Mouse (Mus musculus): ENCODE measurements at regions not wholly inside any gene's neighbourhood (a gene's known extent, or its start where the extent isn't known, plus 50 kb on each side); places are given as distances from the start of the nearest gene placed in this dataset.

- TF ChIP-seq POLR2A (IDR thresholded peaks at IDR 0.05; ENCODE audit: extremely low read depth, insufficient read depth, low read length) (no peak), CTCF (IDR thresholded peaks at IDR 0.05; ENCODE audit: extremely low read depth, insufficient read depth, low read length) (no peak)
Measured at GRCm38 (mm10) chr4:84189315-84189714, 485.8 kb downstream of the Bnc2 start.

Data from cortical plate, adult 2 months (tissue).